Mouse (Mus musculus) Muller cell, postnatal 12 days (primary cell): ENCODE results near the gene Gm2381.
"Not testable (repeated sequence)": the region's sequence is repeated elsewhere in the genome, so short reads cannot be mapped to it uniquely, and the experiment has no call there.

Experiments
- DNase-seq: peaks from one replicate; pipeline ENCODE4 v3.0.0-alpha.2; 2015; ENCODE audit errors: inconsistent ontology term

The Gm2381 gene

GRCm38 (mm10) chr7:42866801-42867458 is at the start of gene Gm2381:
Gene Gm2381, minus strand, starts transcription at chr7:42867234.
- not testable (repeated sequence) for DNase-seq

- DNase-seq = not testable (repeated sequence)
These were observed 31.0 kb upstream of the Gm2381 start for GRCm38 (mm10) chr7:42898067-42898466.

GRCm38 (mm10) chr7:42878090-42878489 is 11.1 kb upstream of the Gm2381 start:
- DNase-seq = no peak

- not testable (repeated sequence) for DNase-seq
These were observed 28.7 kb downstream of the Gm2381 start for GRCm38 (mm10) chr7:42838366-42838765.

- DNase-seq = no peak
These were observed 34.8 kb downstream of the Gm2381 start for GRCm38 (mm10) chr7:42832221-42832620.

- not testable (repeated sequence) for DNase-seq
These were observed 73.6 kb downstream of the Gm2381 start, which contains the start of gene Vmn2r62 for GRCm38 (mm10) chr7:42793425-42793824. Gene Vmn2r62, minus strand, starts transcription at chr7:42793525.
